27 mouse cellular contexts compared by ENCODE assay signal in genomic region chr5:16715863-16716262, GRCm38 (mm10).
"Had no signal": no experiment of that assay in that cellular context is flagged by ENCODE, and none has a peak within 500 bp of the region (broad histone marks: within the 10 kb centered on the region; RNA-seq: fewer than 3 reads in every experiment).

No protein-coding gene starts in this region.

- DNase-seq: cerebellum, adult 2 months; cerebellum, adult 8-10 months; cerebellum, adult 9-10 months; cerebellum, adult 9-11 months; cerebellum, postnatal 10 days; cerebellum, postnatal 14 days; cerebellum, postnatal 25 days; cerebellum, postnatal 36 days; embryo, embryonic 11 days; forebrain, postnatal 0 days; gastrocnemius, postnatal 10 days; gastrocnemius, postnatal 14 days; gastrocnemius, postnatal 25 days; gastrocnemius, postnatal 36 days; heart, adult 11 months; heart, adult 18-20 months; heart, adult 2 months had no signal

- H3K27ac ChIP-seq: embryonic facial prominence, embryonic 10.5 days; embryonic facial prominence, embryonic 12.5 days; embryonic facial prominence, embryonic 13.5 days; embryonic facial prominence, embryonic 15.5 days; forebrain, embryonic 10.5 days; forebrain, embryonic 12.5 days; forebrain, embryonic 15.5 days; heart, adult 2 months had no signal

- H3K9me3 ChIP-seq: embryonic facial prominence, embryonic 10.5 days; embryonic facial prominence, embryonic 12.5 days; embryonic facial prominence, embryonic 13.5 days; embryonic facial prominence, embryonic 15.5 days; forebrain, embryonic 10.5 days; forebrain, embryonic 12.5 days; forebrain, embryonic 15.5 days had no signal

- H3K4me1 ChIP-seq: embryonic facial prominence, embryonic 10.5 days; embryonic facial prominence, embryonic 12.5 days; embryonic facial prominence, embryonic 13.5 days; embryonic facial prominence, embryonic 15.5 days; forebrain, embryonic 10.5 days; forebrain, embryonic 12.5 days; forebrain, embryonic 15.5 days had no signal

- H3K36me3 ChIP-seq: embryonic facial prominence, embryonic 10.5 days; embryonic facial prominence, embryonic 12.5 days; embryonic facial prominence, embryonic 13.5 days; embryonic facial prominence, embryonic 15.5 days; forebrain, embryonic 10.5 days; forebrain, embryonic 12.5 days; forebrain, embryonic 15.5 days had no signal

- H3K4me3 ChIP-seq: embryonic facial prominence, embryonic 10.5 days; embryonic facial prominence, embryonic 12.5 days; embryonic facial prominence, embryonic 13.5 days; embryonic facial prominence, embryonic 15.5 days; erythroblast, embryonic 14.5 days; forebrain, embryonic 10.5 days; forebrain, embryonic 12.5 days; forebrain, embryonic 15.5 days; heart, adult 2 months had no signal

- H3K9ac ChIP-seq: embryonic facial prominence, embryonic 12.5 days; embryonic facial prominence, embryonic 13.5 days; embryonic facial prominence, embryonic 15.5 days; forebrain, embryonic 12.5 days; forebrain, embryonic 15.5 days; forebrain, postnatal 0 days had no signal

- ATAC-seq: forebrain, embryonic 14.5 days; forebrain, embryonic 15.5 days; forebrain, embryonic 16.5 days; forebrain, postnatal 0 days had no signal

- H3K27me3 ChIP-seq: embryonic facial prominence, embryonic 12.5 days; embryonic facial prominence, embryonic 13.5 days; embryonic facial prominence, embryonic 15.5 days; forebrain, embryonic 12.5 days; forebrain, embryonic 15.5 days had no signal

- H3K4me2 ChIP-seq: embryonic facial prominence, embryonic 12.5 days; embryonic facial prominence, embryonic 13.5 days; embryonic facial prominence, embryonic 15.5 days; forebrain, embryonic 12.5 days; forebrain, embryonic 15.5 days had no signal
